Mouse (Mus musculus): Measurements from ENCODE around the gene Med13.
"Not testable (repeated sequence)": the region's sequence is repeated elsewhere in the genome, so short reads cannot be mapped to it uniquely, and the experiment has no call there.

The Med13 gene

GRCm38 (mm10) chr11:86378981-86379380, 21.6 kb upstream of the Med13 start:
- no peak for DNase-seq

GRCm38 (mm10) chr11:86377841-86378240, 20.4 kb upstream of the Med13 start:
- DNase-seq = no peak

- no peak for DNase-seq
Observed at GRCm38 (mm10) chr11:86376707-86377106, 19.3 kb upstream of the Med13 start.

GRCm38 (mm10) chr11:86375086-86375485, 17.7 kb upstream of the Med13 start:
- DNase-seq = no peak

GRCm38 (mm10) chr11:86371266-86371665, 13.9 kb upstream of the Med13 start:
- no peak for DNase-seq

GRCm38 (mm10) chr11:86369860-86370259, 12.5 kb upstream of the Med13 start:
- no peak for DNase-seq

GRCm38 (mm10) chr11:86369003-86369402, 11.6 kb upstream of the Med13 start:
- no peak for DNase-seq

- DNase-seq = no peak
Observed at GRCm38 (mm10) chr11:86364709-86365452, 7.5 kb upstream of the Med13 start.

GRCm38 (mm10) chr11:86357984-86358528, 654 bp upstream of the Med13 start:
- DNase-seq = peak; percentile 100

GRCm38 (mm10) chr11:86356007-86356853, 1.2 kb downstream of the Med13 start:
- DNase-seq = no peak

GRCm38 (mm10) chr11:86353586-86353985, 3.8 kb downstream of the Med13 start:
- no peak for DNase-seq

- DNase-seq = no peak
Observed at GRCm38 (mm10) chr11:86351766-86352315, 5.6 kb downstream of the Med13 start.

- no peak for DNase-seq
Observed at GRCm38 (mm10) chr11:86350636-86351138, 6.7 kb downstream of the Med13 start.

- DNase-seq = no peak
Observed at GRCm38 (mm10) chr11:86349325-86349724, 8.1 kb downstream of the Med13 start.

- DNase-seq = no peak
Observed at GRCm38 (mm10) chr11:86348872-86349271, 8.5 kb downstream of the Med13 start.

GRCm38 (mm10) chr11:86347387-86348122, 9.8 kb downstream of the Med13 start:
- peak in 1 of 2 experiments; percentile 13 for DNase-seq

GRCm38 (mm10) chr11:86346525-86346924, 10.9 kb downstream of the Med13 start:
- DNase-seq = no peak

GRCm38 (mm10) chr11:86344940-86345339, 12.5 kb downstream of the Med13 start:
- not testable (repeated sequence) for DNase-seq

GRCm38 (mm10) chr11:86324251-86324650, 33.2 kb downstream of the Med13 start:
- DNase-seq = peak; percentile 20 to 38

- not testable (repeated sequence) for DNase-seq
Observed at GRCm38 (mm10) chr11:86314992-86315391, 42.4 kb downstream of the Med13 start.

GRCm38 (mm10) chr11:86310280-86310679, 47.1 kb downstream of the Med13 start:
- DNase-seq = no peak

- not testable (repeated sequence) for DNase-seq
Observed at GRCm38 (mm10) chr11:86292201-86292600, 65.2 kb downstream of the Med13 start.

All from kidney, postnatal 25 days (tissue).